Mouse (Mus musculus) layer of hippocampus, adult 8-10 months (tissue): ENCODE results near the gene Sorbs1. TPM values are rescaled to one million over a fixed set of nuclear protein-coding genes. Genes with fewer than 3 reads are reported as not detected.

Experiments used
- DNase-seq, 2 experiments: peaks; one replicate each; pipeline ENCODE4 v3.0.0; 2022; ENCODE audit warnings: low spot score in 2 of 2
- total RNA-seq, 4 experiments: library from RNA; stranded (reverse); gene quantifications; 2 replicates each; pipeline ENCODE4 v1.2.4; 2022

Gene Sorbs1
- total RNA-seq, 4 experiments from 2014 or later = 208 to 272 (median 239) TPM

DNA sequence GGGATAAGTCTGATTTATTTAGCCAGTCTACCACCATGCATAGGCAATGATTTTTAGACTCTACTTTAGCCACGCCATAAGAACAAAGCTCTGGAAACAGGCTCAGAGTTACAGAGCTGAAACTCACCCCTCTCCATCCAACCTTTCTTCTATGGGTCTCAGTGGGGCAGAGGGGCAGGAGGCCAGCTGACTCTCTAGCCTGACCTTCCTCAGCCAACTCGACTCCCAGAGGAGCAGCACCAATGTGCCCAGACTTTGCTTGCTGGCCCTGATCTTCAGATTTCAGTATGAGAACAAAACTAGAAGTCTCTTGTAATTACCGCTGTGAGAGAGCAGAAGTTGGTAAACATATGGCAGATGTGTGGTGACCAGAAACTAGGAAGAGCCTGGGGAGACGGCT, 134.5 kb downstream of the Sorbs1 start:
- DNase-seq = no peak

DNA sequence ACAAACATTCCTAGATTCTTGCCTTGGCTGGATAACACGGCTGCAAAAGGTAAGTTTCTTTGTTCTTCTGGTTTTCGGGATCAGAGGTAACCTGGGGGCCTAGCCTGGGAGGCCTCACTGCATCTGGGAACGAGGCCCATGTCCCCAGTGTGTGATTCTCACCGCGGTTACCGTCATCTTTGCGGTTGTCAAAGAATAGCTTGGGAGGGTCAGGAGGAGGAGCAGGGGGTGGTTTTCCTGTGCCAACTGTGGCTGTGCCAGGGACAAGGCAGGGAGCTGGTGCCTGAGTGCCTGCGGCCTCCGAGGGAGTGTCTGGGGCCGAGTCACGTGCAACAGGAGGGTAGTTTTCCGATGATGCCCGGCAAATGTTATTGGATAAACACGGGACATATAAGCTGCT, 135.9 kb downstream of the Sorbs1 start:
- DNase-seq = no peak

DNA sequence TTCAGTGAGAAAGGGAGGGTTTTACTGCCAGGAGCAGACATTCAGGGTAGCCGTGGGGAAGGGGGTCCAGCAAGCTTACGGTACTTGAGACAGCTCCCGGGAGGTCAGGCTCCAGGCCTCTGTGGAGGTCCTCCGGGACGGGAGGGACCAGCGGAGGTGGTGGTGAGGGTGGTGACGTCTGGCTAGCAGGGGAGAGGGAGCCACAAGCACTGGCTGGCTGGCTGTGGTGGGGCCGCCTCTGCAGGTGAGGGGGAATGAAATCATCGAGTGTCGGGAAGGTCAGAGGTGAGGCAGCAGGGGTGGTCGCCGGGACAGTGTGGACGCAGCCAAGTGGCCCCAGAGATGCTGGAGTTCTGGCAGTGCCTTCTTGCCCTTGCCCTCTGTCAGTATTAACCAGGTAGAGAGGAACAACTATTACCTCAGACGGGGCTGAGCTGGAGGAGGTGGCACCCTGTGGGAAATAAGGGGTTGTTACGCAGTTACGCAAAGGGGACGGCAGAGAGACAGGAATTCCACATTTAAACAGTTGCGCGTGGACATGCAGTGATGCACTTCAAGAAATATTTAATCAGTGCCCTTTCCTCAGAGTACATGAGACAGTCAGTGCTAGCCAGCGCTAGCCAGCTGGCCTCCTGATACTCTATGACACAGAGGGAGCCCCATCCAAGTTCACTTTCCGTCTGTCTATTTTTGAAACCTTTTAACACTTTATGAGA, 136.9 kb downstream of the Sorbs1 start:
- no peak for DNase-seq

DNA sequence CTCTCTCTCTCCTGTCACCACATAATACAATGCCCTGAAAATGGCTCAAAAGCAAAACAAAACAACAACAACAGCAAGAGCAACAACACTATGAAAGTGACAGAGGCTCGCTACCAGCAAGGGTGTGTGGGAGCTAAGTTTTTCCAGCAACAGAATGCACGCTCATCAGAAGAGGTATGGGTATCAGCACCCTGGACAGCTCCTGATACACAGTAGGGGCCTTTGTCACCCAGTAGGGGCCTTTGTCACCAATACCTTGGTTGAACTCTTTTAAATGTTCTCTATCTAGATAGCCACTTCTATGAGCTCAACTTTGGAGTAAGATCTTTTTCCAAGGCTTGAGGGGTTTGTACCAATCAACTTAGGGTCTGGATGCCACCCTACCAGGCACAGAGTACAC, 138.9 kb downstream of the Sorbs1 start:
- no peak for DNase-seq

DNA sequence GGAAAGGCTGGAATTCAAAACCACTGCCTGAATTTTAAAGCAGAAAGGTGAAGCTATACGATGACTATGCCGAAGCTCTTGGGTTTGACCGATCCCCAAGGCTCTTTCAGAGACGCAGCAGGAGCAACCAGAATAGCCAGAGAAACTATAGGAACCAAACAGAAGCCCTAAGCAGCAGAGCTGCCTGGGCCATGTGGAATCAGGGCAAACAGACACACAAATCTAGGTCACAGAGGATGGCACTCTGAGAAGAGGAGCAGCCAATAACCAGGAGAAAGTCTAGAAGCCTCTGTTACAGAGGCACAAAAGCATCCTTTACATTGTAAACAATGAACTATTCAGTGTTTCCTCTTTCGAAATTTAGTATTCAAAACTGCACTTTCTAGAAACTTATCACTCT, 140.9 kb downstream of the Sorbs1 start:
- DNase-seq = no peak

DNA sequence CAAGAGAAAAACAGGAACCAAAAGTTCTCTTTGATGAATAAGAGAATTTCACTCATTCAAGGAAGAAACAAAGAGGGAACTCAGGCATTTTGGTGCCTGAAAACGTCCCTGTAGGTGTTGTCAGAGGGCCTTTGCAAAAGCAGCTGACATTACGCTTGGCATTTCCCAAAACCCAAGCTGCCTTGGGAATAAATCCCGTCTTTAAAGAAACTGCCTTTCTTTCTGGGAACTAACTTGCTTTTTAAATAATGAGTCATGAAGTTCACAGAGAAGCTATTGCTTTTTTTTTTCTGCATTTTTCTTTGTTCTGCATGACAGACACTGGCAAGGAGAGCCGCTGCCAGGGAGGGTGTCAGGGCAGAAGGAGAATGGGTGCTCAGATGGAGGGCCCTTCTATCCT, 141.7 kb downstream of the Sorbs1 start:
- no peak for DNase-seq

DNA sequence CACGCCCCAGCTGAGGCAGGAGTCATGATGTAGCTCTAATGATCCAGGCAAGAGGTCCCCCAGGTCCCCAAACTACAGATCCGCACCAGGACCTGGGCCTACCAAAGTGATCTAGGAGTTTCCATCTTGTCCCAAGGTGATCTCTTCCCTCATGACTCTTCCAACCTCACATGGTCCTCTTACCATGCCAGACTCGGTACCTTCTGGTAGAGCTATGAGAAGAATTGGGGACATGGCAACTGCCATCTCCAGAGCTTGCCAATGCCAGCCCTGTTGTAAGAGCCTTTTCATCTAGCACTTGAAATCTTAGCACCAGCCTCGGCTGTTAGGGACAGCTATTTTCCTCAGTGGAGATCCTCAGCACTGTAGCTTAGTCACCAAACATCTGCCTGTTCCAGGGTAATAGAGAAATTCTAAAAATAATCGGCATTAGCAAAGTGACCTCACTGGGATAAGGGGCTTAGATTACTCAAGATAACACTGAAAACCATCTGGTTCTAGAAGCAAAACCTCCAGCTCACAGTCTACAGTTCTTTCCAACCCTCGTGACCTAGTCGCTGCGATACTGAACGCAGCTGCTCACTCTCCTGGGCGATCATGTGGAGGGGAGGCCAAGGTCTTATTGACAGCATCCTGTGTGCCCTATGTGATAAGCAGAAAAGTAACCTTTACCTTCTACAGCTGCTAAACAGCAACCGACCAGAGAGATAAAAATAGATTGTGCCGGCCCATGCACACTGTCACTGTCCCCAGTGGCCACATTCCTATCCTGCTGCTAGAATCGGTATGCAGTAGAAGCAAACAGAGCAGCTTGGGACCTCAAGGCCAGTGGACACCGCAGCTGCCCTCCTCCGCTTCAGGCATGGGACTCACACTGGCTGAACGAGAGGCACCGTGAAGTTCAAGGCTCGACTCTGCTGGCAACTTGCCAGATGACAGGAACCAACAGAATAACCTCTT, 143.4 kb downstream of the Sorbs1 start:
- DNase-seq = peak in 1 of 2 experiments; percentile 29

DNA sequence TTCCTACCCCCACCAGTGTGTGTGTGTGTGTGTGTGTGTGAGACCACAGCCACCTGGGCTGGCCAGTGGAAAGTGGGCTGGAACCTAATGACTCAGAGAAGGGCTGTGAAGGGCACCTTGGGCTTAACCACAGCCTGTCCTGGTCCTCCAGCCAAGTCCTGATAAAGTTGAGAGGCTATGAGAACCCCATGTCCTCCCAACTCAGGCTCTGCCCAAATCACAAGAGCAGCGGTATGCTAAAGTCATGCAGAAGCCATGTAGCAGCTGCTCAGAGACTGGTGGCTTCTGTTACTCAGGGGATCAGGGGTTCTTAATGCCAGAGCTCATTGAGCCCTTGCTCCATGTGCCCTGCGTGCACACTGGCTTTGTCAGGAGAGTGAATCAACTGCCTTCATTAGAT, 145.1 kb downstream of the Sorbs1 start:
- no peak for DNase-seq

DNA sequence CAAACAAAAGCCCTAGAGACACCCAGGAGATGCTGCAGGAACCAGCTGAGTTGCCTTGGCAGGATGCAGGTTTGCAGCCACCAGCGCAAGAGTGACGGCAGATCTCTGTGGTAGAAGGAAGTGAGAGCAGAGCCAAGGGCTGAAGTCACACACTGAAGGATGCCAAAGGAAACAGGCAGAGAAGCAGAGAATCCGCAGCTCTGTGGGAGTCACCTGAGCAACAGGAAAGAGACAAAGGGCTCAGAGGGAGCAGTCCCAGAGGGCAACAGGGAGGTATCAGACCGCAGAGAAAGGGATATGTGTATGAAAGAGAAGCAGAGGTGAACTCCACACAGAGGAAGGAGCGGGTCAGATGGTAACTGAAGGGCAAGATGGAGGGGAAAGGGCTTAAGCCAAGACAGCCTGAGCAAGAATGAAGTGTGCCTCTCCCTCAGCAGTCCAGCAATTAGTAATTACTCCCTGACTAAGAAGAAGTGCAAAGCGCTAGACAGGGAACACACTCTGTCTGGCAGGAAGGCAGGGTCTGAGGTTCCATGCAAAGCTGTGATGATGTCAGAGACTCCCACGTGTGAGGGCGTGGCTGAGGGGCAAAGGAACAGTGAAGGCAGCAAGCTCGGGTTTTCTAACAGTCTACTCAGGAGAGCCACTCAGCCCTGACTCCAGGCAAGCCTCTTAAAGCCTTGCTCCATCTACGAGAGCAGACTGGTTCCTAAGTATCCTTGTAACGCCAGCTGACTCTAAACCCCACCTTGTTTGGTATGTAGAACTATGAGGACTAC, 147.2 kb downstream of the Sorbs1 start:
- DNase-seq = peak; percentile 55 to 57

DNA sequence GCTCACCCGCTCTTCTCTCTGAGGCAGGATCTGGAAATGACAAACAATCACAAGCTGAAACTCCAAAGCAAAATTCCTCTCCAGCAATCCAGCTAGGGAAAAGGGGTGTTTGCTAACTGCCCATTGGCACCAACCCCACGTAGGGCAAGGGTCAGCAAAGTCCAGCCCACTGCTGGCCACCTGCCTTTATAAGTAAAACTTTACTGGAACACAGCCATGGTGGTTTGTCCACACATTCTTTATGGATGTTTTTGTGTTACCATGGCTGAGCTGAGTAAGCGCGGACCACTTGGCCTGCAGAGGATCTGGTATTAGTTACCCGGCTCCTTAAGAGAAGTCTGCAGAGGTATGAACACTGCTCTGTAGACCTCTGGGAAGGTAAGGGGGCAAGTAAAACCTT, 148.4 kb downstream of the Sorbs1 start:
- peak in 1 of 2 experiments; percentile 62 for DNase-seq

DNA sequence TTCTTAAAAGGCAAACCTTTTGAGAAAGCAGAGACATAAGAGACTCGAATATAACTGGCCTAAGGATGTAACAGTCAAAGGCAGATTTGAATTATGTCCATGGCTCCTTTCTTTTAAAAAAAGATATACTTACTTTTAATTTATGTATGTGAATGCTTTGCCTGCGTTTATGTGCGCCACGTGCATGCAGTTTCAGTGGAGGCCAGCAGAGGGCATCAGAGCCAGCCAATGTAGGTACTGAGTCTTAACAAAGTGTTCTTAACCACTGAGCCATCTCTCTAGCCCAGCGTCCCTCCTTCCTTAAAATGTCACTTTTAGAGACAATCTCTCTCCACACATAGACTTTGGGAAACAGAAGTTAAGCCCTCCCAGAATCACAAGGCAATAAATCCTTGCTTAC, 150.1 kb downstream of the Sorbs1 start:
- DNase-seq = no peak

DNA sequence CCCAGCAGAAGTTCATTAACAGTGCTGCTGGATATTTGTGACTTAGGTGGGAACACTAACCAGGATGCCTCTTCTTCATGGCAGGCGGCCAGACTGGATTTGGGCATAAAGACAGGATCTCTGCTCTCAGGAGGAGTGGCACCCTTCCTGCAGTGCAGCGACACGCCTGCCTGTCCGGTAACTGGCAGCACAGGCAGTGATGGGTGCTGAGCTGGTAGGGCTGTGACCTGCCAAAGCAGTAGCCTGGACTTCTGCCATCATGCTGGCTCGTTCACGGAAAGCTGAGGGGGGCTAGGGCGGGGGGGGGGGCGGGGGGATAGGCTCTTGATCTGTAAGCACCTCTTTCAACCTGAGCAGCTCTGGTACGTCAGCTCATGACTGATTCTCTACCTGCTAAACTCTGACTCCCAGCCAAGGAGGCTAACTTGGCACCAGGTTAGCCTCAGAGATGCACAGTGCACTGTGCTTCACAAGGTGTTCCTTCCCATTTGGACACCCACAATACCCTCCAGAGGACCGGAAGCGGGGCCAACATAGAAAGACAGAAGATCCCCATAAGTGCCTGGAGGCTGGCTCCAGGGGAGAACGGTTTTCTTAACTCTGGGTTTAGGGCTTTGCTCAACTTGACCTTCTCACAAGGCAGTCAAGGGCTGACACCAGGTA, 151.2 kb downstream of the Sorbs1 start:
- peak in 1 of 2 experiments; percentile 33 for DNase-seq

DNA sequence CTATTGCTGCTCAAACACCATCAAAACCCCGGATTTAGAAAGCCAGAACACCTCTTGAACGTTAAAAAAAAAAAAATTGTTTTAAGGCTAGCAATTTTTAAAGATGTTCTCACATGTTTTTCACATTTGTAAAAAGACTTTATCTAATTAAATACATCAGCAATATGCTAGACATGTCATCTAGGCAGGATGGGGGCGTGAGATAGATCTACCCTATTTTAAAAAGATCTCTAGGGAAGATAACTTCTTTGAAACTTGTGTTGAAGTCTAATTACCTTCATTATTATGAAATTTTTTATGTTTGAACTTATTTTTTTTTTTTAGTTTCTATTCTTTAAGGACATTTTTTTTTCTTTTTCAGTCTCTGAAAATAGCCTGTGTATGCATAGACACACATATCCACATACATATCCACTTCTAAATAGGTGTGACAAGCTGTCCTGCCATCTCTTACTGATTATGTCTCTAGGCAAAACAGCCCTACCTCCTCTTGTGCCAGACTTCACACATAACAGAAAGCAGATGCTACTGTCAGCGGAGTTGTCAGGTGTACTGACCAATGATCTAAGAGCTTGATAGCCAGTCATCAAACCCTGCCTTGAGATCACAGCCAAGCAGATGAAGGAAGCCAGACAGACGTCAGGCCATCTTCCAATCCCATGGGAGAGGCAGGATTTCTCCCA, 153.7 kb downstream of the Sorbs1 start:
- DNase-seq = no peak

DNA sequence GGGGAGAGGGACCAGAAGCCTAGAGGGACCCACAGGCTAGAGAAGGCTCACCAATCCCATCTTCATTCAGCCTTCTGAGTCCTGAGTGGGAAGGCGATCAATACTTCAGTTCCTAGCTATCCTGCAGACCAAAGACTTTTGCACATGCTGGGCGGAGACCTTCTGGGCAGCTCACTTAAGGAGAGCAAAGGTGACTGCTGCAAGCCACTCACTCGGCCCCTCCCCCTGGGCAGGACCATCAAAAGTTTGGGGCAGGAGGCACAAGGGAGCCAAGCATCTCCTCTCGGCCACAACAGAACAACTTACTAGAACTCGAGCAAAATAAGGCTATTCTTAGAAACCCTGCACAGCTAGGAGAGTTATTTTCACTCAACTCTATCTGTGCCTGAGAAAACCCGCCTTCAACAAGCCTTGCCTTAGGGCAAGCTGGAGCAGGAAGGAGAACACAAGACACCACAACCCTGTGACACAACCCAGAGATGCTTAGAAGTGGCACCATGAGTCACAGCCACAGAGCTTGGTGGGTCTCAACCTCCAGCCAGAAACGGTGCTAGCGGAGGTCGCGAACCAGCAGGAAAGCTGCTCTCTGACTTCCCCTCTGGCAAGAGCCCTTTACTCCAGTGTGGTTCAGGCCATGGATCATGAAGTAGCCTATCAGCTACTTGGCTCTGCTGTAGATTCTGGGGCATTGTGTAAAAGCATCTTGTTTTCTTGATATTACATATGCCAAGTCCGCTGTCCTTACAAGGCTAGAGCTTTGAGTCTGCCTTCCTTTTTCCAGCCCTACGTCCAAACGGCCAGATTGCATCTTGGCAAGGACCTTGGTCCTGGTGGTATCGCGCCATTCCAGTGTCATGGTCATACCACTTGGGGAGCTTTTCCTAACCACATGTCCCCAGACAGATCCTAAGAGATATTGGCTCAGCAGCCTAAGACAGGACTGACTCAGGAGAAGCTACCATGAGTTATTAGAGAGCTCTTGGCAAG, 156.8 kb downstream of the Sorbs1 start:
- no peak for DNase-seq

DNA sequence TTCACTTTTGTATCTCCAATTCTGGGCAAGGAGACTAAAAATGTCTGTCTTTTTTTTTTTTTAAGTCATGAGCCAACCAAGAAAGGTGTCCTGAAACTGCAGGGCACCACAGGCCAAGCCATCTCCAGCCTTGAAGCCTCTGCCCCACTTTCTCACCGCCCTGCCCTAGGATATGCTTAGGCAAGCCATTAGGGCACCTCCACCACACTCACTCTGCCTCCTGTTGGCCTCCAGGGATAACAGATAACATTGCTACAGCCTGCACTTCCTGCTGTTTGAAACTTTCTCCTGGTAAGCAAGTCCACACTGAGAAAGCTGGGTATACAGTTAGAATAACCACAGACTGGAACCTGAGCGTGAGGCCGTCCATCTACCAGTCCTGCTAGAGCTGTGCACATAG, 158.5 kb downstream of the Sorbs1 start:
- no peak for DNase-seq

DNA sequence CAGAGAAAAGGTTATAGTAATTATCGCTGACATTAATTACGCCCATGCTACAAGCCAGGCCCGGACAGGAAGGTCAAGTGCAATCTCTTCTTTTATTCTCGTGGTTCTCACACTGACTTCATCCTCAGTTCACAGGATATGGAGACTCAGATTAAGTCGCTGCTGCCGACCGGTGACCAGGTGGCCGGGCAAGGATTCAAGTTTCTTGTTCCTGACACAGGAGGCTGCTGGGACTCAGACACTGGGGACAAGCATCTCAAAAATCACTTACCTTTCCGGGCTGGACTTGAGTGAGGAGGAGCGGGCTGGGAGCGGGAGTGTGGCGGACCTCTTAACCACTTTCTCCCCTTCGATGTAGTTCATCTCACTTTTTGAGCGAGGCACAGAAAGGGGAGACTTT, 161.6 kb downstream of the Sorbs1 start:
- DNase-seq = no peak

DNA sequence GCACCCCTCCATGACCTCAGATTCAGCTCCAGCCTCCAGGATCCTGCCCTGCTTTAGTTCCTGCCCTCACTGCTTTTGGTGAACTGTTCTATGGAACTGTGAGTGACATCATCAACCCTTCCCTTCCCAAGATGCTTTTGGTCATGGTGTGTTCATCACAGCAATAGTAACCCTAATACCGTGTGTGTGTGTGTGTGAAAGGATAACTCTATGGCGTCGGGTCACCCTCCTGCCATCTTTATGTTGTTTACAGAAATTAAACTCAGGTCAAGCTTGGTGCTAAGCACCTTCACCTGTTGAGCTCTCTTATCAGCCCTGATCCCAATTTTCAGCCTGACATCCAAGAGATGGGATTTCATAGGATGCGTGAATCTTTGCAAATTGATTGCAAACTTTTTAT, 162.7 kb downstream of the Sorbs1 start:
- no peak for DNase-seq

DNA sequence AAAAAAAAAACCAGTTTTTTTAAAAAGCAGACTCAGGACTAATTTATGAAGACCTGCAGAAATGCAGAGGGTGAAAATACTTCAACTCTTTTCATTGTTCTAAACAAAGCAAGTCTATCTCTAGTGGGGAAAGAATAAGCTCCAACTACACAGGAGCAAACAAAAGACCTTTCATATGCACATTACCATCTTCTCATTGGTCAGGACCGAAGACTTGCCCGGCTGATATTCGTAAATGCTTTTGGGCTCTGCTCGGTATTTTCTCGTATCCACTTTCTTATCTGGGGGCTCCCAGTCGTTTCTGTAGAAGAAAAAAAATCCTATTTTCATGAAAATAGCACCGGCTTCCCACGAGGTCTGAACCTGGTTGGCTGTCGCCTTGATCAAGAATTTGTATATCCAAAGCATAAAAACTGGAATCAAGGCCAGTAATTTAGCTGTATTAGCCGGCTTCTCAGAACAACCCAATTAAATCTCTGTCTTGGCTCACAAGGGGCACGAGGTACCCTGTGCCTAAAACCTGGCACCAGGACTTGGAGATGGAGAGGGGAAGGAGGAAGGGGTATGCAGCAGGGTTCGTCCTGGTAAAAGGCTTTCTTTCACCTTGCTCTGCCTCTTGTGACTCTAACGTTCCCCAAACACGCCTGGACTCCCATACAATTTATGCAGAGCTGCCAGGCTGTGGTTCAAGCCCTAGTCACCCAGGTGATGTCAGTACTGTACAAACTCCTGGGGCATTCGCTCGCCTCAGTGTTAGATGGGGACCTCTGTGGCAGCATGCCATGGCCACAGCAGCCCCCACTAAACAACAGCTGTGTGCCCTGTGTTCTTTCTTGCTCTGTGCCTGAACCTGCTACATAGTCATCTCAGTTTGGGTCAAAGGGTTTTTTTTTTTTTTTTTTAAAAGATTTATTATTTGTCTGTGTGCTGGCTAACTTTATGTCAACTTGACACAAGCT, 163.6 kb downstream of the Sorbs1 start:
- no peak for DNase-seq
